Mouse (Mus musculus): ENCODE data around the gene Polr1c. TPM values are rescaled to one million over a fixed set of nuclear protein-coding genes. Genes with fewer than 3 reads are reported as not detected.

Polr1c gene
- 21.2 and 31.5 TPM in 2 replicates for polyA plus RNA-seq (2012)

DNA sequence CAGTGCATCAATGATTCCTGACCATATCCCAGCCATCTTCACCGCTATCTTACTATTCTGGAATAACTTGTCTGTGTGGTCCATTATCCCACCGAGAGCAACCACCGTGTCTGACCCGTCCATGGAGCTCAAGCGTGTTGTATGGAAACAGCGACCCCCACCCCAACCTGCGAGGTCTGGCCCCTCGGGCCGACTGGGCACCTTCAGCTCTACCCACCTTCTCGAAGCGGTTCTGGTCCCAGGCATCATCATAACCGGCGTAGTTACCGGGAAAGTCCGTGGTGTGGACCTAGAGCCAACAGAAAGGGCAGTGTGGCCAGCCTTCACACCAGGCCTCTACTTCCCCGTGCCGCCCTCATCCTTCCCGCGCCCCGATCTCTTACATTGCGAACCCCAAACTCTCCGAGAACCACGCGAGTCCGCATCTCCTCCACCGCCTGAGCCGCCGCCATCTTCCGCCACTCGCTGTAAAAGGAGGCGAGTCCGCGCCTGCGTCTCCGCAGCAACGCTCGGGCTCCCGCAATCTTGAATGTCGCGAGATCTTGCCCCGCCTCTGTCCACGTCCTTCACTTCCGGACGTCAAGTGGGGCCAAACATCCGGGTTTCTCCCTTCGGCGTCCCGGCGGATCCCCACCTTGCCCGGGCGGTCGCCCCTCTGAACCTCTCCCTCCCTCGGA, at the start of gene Polr1c, which contains the start of gene Yipf3:
Gene Polr1c (minus strand): TSS at position 543 of the 677 bp plus-strand sequence.
Gene Yipf3 (plus strand): TSS at position 569 of the 677 bp plus-strand sequence.

DNA sequence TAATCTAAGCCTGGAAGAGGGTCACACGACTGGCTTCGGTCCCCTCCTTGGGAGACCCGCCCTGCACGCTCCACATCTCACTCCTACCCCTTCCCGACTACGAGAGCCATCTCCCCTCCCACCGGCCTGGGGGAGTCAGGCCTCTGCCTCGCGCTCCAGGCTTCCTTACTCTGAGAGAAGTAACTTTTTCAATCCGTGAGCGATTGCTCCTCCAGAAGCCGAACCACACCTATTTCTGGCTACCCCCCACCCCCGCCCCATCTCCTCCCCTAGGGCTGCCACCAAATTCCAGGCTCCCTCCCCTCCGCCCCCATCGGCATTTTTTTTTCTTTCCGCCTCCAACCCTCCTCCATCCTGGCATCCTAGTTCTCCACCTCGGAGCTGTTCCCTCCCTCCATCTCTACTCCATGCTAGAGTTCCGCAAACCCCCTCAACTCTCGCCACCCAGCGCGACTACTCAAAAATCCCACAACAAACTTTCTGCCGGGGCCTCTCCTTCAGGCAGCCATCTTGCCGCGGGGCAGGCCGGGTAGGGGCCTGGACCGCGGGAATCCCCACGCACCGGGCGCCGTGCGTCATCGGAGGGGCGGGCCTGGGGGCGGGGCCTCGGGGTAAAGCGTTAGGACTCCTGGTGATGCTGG, 34.7 kb upstream of the Polr1c start, which contains the start of gene Tjap1:
Gene Tjap1 (minus strand): TSS at position 544 of the 641 bp plus-strand sequence.

DNA sequence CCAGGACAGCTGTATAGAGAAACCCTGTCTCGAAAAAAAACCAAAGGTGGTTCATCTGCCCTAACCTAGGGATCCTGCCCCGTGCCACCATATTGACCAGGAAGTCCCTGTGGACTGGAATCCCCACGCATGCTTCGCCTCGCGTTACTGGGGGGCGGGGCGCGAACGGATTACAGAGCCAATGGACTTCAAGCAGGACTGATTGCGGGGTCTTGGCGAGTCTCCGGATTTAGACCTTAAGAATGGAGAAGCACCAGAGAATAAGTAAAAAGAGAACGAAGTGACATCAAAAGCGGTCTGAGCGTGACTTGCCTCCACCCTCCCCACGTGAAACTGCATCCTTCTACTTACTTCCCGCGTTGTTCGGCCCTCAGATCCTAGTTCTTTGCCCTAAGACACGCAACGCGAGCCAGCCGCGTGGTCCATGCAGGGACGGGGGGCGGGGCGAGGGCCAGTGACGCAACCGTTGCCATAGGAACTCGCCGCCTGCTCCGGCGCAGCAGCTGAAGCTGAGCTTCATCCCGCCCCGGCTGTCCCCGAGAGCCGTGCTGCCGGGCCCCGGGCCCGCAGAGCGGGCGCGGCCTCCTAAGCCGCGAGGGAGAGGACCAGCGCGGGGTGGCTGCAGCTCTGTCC, 5.7 kb upstream of the Polr1c start, which contains the start of gene Lrrc73:
Gene Lrrc73 (plus strand): TSS at position 80 of the 633 bp plus-strand sequence.

DNA sequence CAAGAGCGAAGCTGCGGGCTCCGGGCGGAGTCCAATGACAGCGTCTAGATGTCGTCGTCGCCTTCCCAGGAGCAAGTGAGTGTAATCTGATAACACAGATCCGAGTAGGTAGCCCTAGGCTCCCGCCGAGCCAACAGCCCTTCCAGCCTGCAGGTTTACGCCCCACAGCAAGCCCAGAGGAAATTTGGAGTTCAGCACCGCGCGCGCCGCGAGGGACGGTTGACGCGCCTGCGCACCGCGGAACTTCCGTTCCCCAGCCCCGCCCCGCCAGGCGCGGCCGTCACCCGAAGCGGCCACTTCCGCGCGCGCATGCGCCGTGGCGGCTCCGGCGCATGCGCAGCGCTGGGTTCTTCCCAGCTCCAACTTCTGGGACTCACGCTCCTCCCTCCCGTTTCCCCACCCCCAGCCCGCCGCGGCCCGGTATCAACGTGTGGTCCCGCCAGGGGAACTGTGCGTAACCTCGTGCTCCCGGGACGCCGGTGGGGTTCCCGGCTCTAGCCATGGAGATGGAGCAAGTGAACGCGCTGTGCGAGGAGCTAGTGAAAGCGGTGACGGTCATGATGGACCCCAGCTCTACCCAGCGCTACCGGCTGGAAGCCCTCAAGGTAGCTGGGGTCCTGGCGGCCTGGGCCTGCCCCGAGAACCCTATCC, 45.3 kb downstream of the Polr1c start, which contains the start of the genes Polh and Xpo5:
Gene Polh (minus strand): TSS at position 225 of the 651 bp plus-strand sequence.
Gene Xpo5 (plus strand): TSS at position 362 of the 651 bp plus-strand sequence.

Other genes starting within 250 kb of the Polr1c start
- gene Vegfa, start 215.7 kb downstream of the Polr1c start, polyA plus RNA-seq (2012), result 106 and 146 TPM in 2 replicates
- gene Mrps18a, start 137.1 kb downstream of the Polr1c start, polyA plus RNA-seq (2012), result 90.0 and 93.5 TPM in 2 replicates
- gene Rsph9, start 103.8 kb downstream of the Polr1c start, polyA plus RNA-seq (2012), result 0.23 and 0.36 TPM in 2 replicates
- 11.5 and 11.8 TPM in 2 replicates for gene Mad2l1bp, start 94.5 kb downstream of the Polr1c start, polyA plus RNA-seq (2012)
- gene Gtpbp2, start 87.0 kb downstream of the Polr1c start, polyA plus RNA-seq (2012), result 112 and 139 TPM in 2 replicates
- 0.82 and 1.4 TPM in 2 replicates for gene Polh, start 45.4 kb downstream of the Polr1c start, polyA plus RNA-seq (2012)
- gene Xpo5, start 45.3 kb downstream of the Polr1c start, polyA plus RNA-seq (2012), result 16.9 and 17.7 TPM in 2 replicates
- gene Yipf3, start within 50 bp of the Polr1c start, polyA plus RNA-seq (2012), result 168 and 176 TPM in 2 replicates
- gene Lrrc73, start 5.5 kb upstream of the Polr1c start, polyA plus RNA-seq (2012), result 2.4 and 4.3 TPM in 2 replicates
- 80.2 and 88.3 TPM in 2 replicates for gene Tjap1, start 35.0 kb upstream of the Polr1c start, polyA plus RNA-seq (2012)
- gene Dlk2, start 49.4 kb upstream of the Polr1c start, polyA plus RNA-seq (2012), result 0.73 and 0.76 TPM in 2 replicates
- 6.9 and 8.7 TPM in 2 replicates for gene Abcc10, start 80.3 kb upstream of the Polr1c start, polyA plus RNA-seq (2012)
- gene Zfp318, start 135.7 kb upstream of the Polr1c start, polyA plus RNA-seq (2012), result 1.9 and 4.1 TPM in 2 replicates
- not detected in 2 replicates for gene Crip3, start 180.9 kb upstream of the Polr1c start, polyA plus RNA-seq (2012)
- not detected in 2 replicates for gene Slc22a7, start 190.4 kb upstream of the Polr1c start, polyA plus RNA-seq (2012)
- 0.12 and 0.29 TPM in 2 replicates for gene Ttbk1, start 239.6 kb upstream of the Polr1c start, polyA plus RNA-seq (2012)
- 30.7 and 40.0 TPM in 2 replicates for gene Dnph1, start 248.7 kb upstream of the Polr1c start, polyA plus RNA-seq (2012)

All from megakaryocyte-erythroid progenitor cell, adult 5 weeks (primary cell).